Mouse (Mus musculus) urinary bladder, postnatal 36 days (tissue): Measurements from ENCODE around the gene Gm3696.
"Not testable (repeated sequence)": the region's sequence is repeated elsewhere in the genome, so short reads cannot be mapped to it uniquely, and the experiment has no call there.

Experiments used
- DNase-seq, 2 experiments: peaks; one replicate each; pipeline ENCODE4 v3.0.0; 2022; ENCODE audit warnings: low spot score in 2 of 2, mixed read lengths in 1 of 2

Gene Gm3696

GRCm38 (mm10) chr14:7100521-7100920, at the start of gene Gm3696:
Gm3696 (minus strand) TSS chr14:7100621.
- DNase-seq = not testable (repeated sequence)

- not testable (repeated sequence) for DNase-seq
Measured at GRCm38 (mm10) chr14:7125312-7125711, 24.9 kb upstream of the Gm3696 start, which contains the start of gene Gm6676. Gm6676 (minus strand) TSS chr14:7125412.

GRCm38 (mm10) chr14:7105124-7105802, 4.8 kb upstream of the Gm3696 start:
- peak in 1 of 2 experiments; percentile 1 for DNase-seq

- not testable (repeated sequence) for DNase-seq
Measured at GRCm38 (mm10) chr14:7044870-7045269, 55.6 kb downstream of the Gm3696 start, which contains the start of gene Gm3685. Gm3685 (minus strand) TSS chr14:7044970.
